Comparison of ENCODE assay signal across 8 mouse cellular contexts in the genomic region with DNA sequence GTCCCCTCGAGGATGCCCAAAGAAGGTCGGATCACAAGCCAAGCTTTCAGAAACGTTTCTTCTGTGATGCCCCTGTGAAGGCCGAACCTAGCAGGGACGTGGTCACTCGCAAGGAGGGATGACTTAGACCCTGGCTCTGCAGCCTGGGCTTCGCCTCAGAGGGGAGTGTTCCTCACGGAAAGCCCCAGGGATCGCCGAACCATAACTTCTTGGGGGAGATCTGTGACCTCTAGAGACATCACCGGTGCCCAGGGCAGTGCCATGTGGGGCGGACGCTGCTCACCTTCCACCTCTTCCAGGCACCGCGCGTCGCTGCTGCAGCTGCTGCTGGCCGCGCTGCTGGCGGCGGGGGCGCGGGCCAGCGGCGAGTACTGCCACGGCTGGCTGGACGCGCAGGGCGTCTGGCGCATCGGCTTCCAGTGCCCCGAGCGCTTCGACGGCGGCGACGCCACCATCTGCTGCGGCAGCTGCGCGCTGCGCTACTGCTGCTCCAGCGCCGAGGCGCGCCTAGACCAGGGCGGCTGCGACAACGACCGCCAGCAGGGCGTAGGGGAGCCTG. TPM values are rescaled to one million over a fixed set of nuclear protein-coding genes. Genes with fewer than 3 reads are reported as not detected.
DNase-seq lines count a peak whose midpoint lies in the region; ATAC-seq and TF ChIP-seq lines count a peak whose summit lies in the region.

No protein-coding gene starts in this region.

- peaks cover 5% of the 10 kb centered on the region; the same call in 1 of the 2 replicates for H3K27me3 ChIP-seq in lung, embryonic 14.5 days (ENCODE audit: insufficient read depth, low read length)
- no peaks in the 10 kb centered on the region for H3K27me3 ChIP-seq in kidney, postnatal 0 days (ENCODE audit: insufficient read depth, low read length)
- peaks cover 18% of the 10 kb centered on the region for H3K27me3 ChIP-seq in midbrain, embryonic 11.5 days (ENCODE audit: control insufficient read depth, insufficient read depth, low read length)

- peak overlapping the region; percentile 67 for H3K4me3 ChIP-seq in lung, embryonic 14.5 days (ENCODE audit: low read depth, low read length)
- peak overlapping the region; percentile 40 for H3K4me3 ChIP-seq in cortical plate, adult 2 months (ENCODE audit: insufficient read depth, low read length)
- H3K4me3 ChIP-seq in gastrocnemius, adult 2 months: peak overlapping the region; percentile 79
- H3K4me3 ChIP-seq in kidney, postnatal 0 days (replicated peaks; ENCODE audit: low read depth, low read length): peak overlapping the region; percentile 59
- peak overlapping the region; percentile 55 for H3K4me3 ChIP-seq in midbrain, embryonic 11.5 days (ENCODE audit: low read depth, low read length)

- peak; percentile 23 for ATAC-seq in lung, embryonic 14.5 days (ENCODE audit: insufficient read depth)
- ATAC-seq in kidney, postnatal 0 days (replicated peaks; ENCODE audit: low FRiP score, low read depth): peak; percentile 48
- ATAC-seq in midbrain, embryonic 11.5 days (ENCODE audit: low FRiP score): peak; percentile 74

- TF ChIP-seq CTCF in lung, embryonic 14.5 days (IDR thresholded peaks at IDR 0.05; ENCODE audit: low read depth): no peak
- no peak for TF ChIP-seq CTCF in cortical plate, adult 2 months (IDR thresholded peaks at IDR 0.05; ENCODE audit: extremely low read depth, insufficient read depth, low read length)
- no peak for TF ChIP-seq CTCF in gastrocnemius, adult 2 months (IDR thresholded peaks at IDR 0.05)
- no peak for TF ChIP-seq CTCF in kidney, postnatal 0 days (IDR thresholded peaks at IDR 0.05; ENCODE audit: low read depth)

- H3K36me3 ChIP-seq in lung, embryonic 14.5 days (ENCODE audit: insufficient read depth): peaks cover 7% of the 10 kb centered on the region
- no peaks in the 10 kb centered on the region for H3K36me3 ChIP-seq in kidney, postnatal 0 days (ENCODE audit: insufficient read depth, low read length)
- no peaks in the 10 kb centered on the region for H3K36me3 ChIP-seq in midbrain, embryonic 11.5 days (ENCODE audit: control insufficient read depth, insufficient read depth, low read length)

- DNase-seq in lung, embryonic 14.5 days: peak; percentile 73
- DNase-seq in lung, postnatal 14 days: no peak
- DNase-seq in gastrocnemius, adult 2 months: peak; percentile 81
- DNase-seq in kidney, postnatal 0 days (ENCODE audit: low spot score): peak; percentile 65
- DNase-seq in midbrain, embryonic 11.5 days (ENCODE audit: low spot score, missing footprints): peak; percentile 98
- DNase-seq in yolk sac, embryonic 10.5 days (ENCODE audit: low spot score): peak; percentile 16
- no peak for DNase-seq in cerebellum, adult 18-20 months

- WGBS in lung, embryonic 14.5 days: under 1% methylated on average over 51 of the region's 51 CpGs
- under 1% methylated on average over 51 of the region's 51 CpGs for WGBS in kidney, postnatal 0 days
- WGBS in midbrain, embryonic 11.5 days: under 1% methylated on average over 51 of the region's 51 CpGs

- TF ChIP-seq POLR2A in cortical plate, adult 2 months (IDR thresholded peaks at IDR 0.05; ENCODE audit: extremely low read depth, insufficient read depth, low read length): no peak

- H3K9me3 ChIP-seq in lung, embryonic 14.5 days (ENCODE audit: low read depth, low read length): no peaks in the 10 kb centered on the region
- no peaks in the 10 kb centered on the region for H3K9me3 ChIP-seq in kidney, postnatal 0 days (replicated peaks; ENCODE audit: low read length)
- no peaks in the 10 kb centered on the region for H3K9me3 ChIP-seq in midbrain, embryonic 11.5 days (ENCODE audit: control insufficient read depth, low read length)

- H3K9ac ChIP-seq in lung, embryonic 14.5 days: peak overlapping the region; percentile 55
- H3K9ac ChIP-seq in kidney, postnatal 0 days (ENCODE audit: low read depth, low read length): peak overlapping the region; percentile 55
- peak overlapping the region; percentile 62 for H3K9ac ChIP-seq in midbrain, embryonic 11.5 days (ENCODE audit: low read length)

- H3K4me1 ChIP-seq in lung, embryonic 14.5 days (ENCODE audit: insufficient read depth): 0 out of 2 replicates have a peak, but pooled peaks cover 3% of the 10 kb centered on the region
- H3K4me1 ChIP-seq in cortical plate, adult 2 months (ENCODE audit: control insufficient read depth, insufficient read depth, low read length): no peaks in the 10 kb centered on the region
- H3K4me1 ChIP-seq in kidney, postnatal 0 days (replicated peaks; ENCODE audit: insufficient read depth, low read length): no peaks in the 10 kb centered on the region
- H3K4me1 ChIP-seq in midbrain, embryonic 11.5 days (ENCODE audit: control insufficient read depth, insufficient read depth, low read length): peaks cover 10% of the 10 kb centered on the region

- H3K27ac ChIP-seq in lung, embryonic 14.5 days (ENCODE audit: low read depth): peak overlapping the region; percentile 73; the same call in 1 of the 2 replicates
- no peak overlapping the region for H3K27ac ChIP-seq in cortical plate, adult 2 months (ENCODE audit: insufficient read depth, low read length)
- peak overlapping the region; percentile 95 for H3K27ac ChIP-seq in gastrocnemius, adult 2 months
- H3K27ac ChIP-seq in kidney, postnatal 0 days: peak overlapping the region; percentile 69
- H3K27ac ChIP-seq in midbrain, embryonic 11.5 days (ENCODE audit: low read depth, low read length): no peak overlapping the region; the same call in 1 of the 2 replicates

- peak overlapping the region; percentile 83 for H3K4me2 ChIP-seq in lung, embryonic 14.5 days
- H3K4me2 ChIP-seq in kidney, postnatal 0 days (ENCODE audit: low read length): peak overlapping the region; percentile 88
- peak overlapping the region; percentile 72 for H3K4me2 ChIP-seq in midbrain, embryonic 11.5 days

- intact Hi-C loops in gastrocnemius, adult 2 months (cut with DNase I): loop anchor here (2.0 kb wide), 3 partner anchors 31 to 101 kb away; no protein-coding TSS in a partner anchor

RNA-seq across cellular contexts. Expression of gene Shisa2, which starts 0.8 kb away (rescaled TPM):
- polyA plus RNA-seq in lung, embryonic 14.5 days (2014; fragmentation: Nextera tagmentation; extraction: Ambion mirVana): 18.7 and 21.7 TPM in 2 replicates
- polyA plus RNA-seq in cortical plate, adult 2 months (2012; rRNA removed): 1.9 and 2.4 TPM in 2 replicates
- total RNA-seq in gastrocnemius, adult 2 months (2021): 10 to 100 TPM; 70.6 to 96.6 TPM
- 11.8 and 15.9 TPM in 2 replicates for polyA plus RNA-seq in kidney, postnatal 0 days (2015; fragmentation: Nextera tagmentation; extraction: Ambion mirVana)
- 11.2 and 12.0 TPM in 2 replicates for polyA plus RNA-seq in midbrain, embryonic 11.5 days (2014; fragmentation: Nextera tagmentation; extraction: Ambion mirVana)

RNA-seq across cellular contexts. Expression of gene Cdadc1, which starts 28.1 kb away (rescaled TPM):
- polyA plus RNA-seq in lung, embryonic 14.5 days (2014; fragmentation: Nextera tagmentation; extraction: Ambion mirVana): 32.5 and 36.2 TPM in 2 replicates
- polyA plus RNA-seq in cortical plate, adult 2 months (2012; rRNA removed): 29.8 and 30.7 TPM in 2 replicates
- 10 to 100 TPM; 29.4 to 36.3 TPM for total RNA-seq in gastrocnemius, adult 2 months (2021)
- polyA plus RNA-seq in kidney, postnatal 0 days (2015; fragmentation: Nextera tagmentation; extraction: Ambion mirVana): 37.5 and 41.2 TPM in 2 replicates
- polyA plus RNA-seq in midbrain, embryonic 11.5 days (2014; fragmentation: Nextera tagmentation; extraction: Ambion mirVana): 33.3 and 33.7 TPM in 2 replicates

Comparison
In these comparisons a context has a peak if more than half of its experiments do, and no peak if none do; other contexts are left out.
1. DNase-seq: peak in lung, embryonic 14.5 days (single experiment), gastrocnemius, adult 2 months (single experiment), kidney, postnatal 0 days (single experiment), midbrain, embryonic 11.5 days (single experiment) and yolk sac, embryonic 10.5 days (single experiment); none in lung, postnatal 14 days (single experiment) and cerebellum, adult 18-20 months (0 of 2).
2. ATAC-seq: peak in every context shown above with its lines; median percentile 74 in midbrain, embryonic 11.5 days; 48 in kidney, postnatal 0 days; 23 in lung, embryonic 14.5 days.
3. H3K27ac ChIP-seq: peak in lung, embryonic 14.5 days (single experiment), gastrocnemius, adult 2 months (single experiment) and kidney, postnatal 0 days (single experiment); none in cortical plate, adult 2 months (single experiment) and midbrain, embryonic 11.5 days (single experiment).
4. Peak in every context shown above with its lines, with median percentiles within 50 percentile points of each other: H3K4me2 ChIP-seq, H3K4me3 ChIP-seq and H3K9ac ChIP-seq.